Mouse (Mus musculus): ENCODE measurements around the gene Adamts20. TPM values are rescaled to one million over a fixed set of nuclear protein-coding genes. Genes with fewer than 3 reads are reported as not detected.

The Adamts20 gene
- polyA plus RNA-seq, 1 experiment from 2014 or later, result 2.4 TPM

- Histone ChIP-seq H3K27ac (ENCODE audit: low read length) (no peak overlapping the region), H3K9me3 (ENCODE audit: low read length) (no peaks in the 10 kb centered on the region), H3K9ac (replicated peaks; ENCODE audit: low read length) (no peak overlapping the region), H3K4me2 (replicated peaks; ENCODE audit: low read depth, low read length) (no peak overlapping the region), H3K36me3 (ENCODE audit: insufficient read depth, low read length) (no peaks in the 10 kb centered on the region), H3K27me3 (ENCODE audit: insufficient read depth, low read length) (no peaks in the 10 kb centered on the region), H3K4me3 (ENCODE audit: low read length) (no peak overlapping the region), H3K4me1 (ENCODE audit: insufficient read depth, low read length) (peaks cover 12% of the 10 kb centered on the region; the same call in 1 of the 2 replicates)
- no peak for ATAC-seq (ENCODE audit: low FRiP score, low TSS enrichment)
- WGBS, result 64% methylated on average over 8 of the region's 8 CpGs
Measured at GRCm38 (mm10) chr15:94263866-94264496, 201.2 kb downstream of the Adamts20 start.

GRCm38 (mm10) chr15:94263241-94263640 is 202.0 kb downstream of the Adamts20 start:
- no peak overlapping the region for H3K9ac ChIP-seq (replicated peaks; ENCODE audit: low read length)
- peaks cover 12% of the 10 kb centered on the region; the same call in 1 of the 2 replicates for H3K4me1 ChIP-seq (ENCODE audit: insufficient read depth, low read length)
- H3K27me3 ChIP-seq (ENCODE audit: insufficient read depth, low read length), result no peaks in the 10 kb centered on the region
- H3K9me3 ChIP-seq (ENCODE audit: low read length), result no peaks in the 10 kb centered on the region
- ATAC-seq (ENCODE audit: low FRiP score, low TSS enrichment), result peak; percentile 73; the same call in 1 of the 2 replicates
- no peak overlapping the region for H3K4me2 ChIP-seq (replicated peaks; ENCODE audit: low read depth, low read length)
- H3K36me3 ChIP-seq (ENCODE audit: insufficient read depth, low read length), result no peaks in the 10 kb centered on the region
- no peak overlapping the region for H3K4me3 ChIP-seq (ENCODE audit: low read length)
- 30% methylated on average over 10 of the region's 10 CpGs for WGBS
- H3K27ac ChIP-seq (ENCODE audit: low read length), result no peak overlapping the region

GRCm38 (mm10) chr15:94259497-94259896 is 205.7 kb downstream of the Adamts20 start:
- H3K9me3 ChIP-seq (ENCODE audit: low read length), result no peaks in the 10 kb centered on the region
- H3K4me2 ChIP-seq (replicated peaks; ENCODE audit: low read depth, low read length), result no peak overlapping the region
- no peak overlapping the region for H3K9ac ChIP-seq (replicated peaks; ENCODE audit: low read length)
- 96% methylated on average over 4 of the region's 4 CpGs for WGBS
- H3K4me3 ChIP-seq (ENCODE audit: low read length), result no peak overlapping the region
- H3K4me1 ChIP-seq (ENCODE audit: insufficient read depth, low read length), result peaks cover 12% of the 10 kb centered on the region; the same call in 1 of the 2 replicates
- no peak for ATAC-seq (ENCODE audit: low FRiP score, low TSS enrichment)
- H3K36me3 ChIP-seq (ENCODE audit: insufficient read depth, low read length), result no peaks in the 10 kb centered on the region
- H3K27me3 ChIP-seq (ENCODE audit: insufficient read depth, low read length), result no peaks in the 10 kb centered on the region
- no peak overlapping the region for H3K27ac ChIP-seq (ENCODE audit: low read length)

DNA sequence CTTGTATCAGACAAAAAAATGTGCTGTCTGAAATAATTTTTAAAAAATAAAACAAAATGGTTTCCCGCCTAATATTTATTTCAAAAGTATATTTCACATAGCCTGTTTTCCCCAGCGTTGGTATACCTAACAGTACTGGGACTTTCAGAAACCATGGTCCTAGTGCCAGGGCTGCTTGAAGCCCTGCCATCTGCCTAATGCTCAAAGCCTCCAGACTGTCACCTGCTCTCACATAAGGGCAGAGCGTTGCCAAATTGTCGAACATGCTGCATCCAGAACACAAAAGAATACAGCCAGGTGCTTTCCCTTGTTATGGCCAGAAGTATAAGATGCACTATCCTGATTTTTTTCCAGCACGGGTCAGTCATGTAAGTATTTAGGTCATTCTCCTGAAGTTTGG is 209.7 kb downstream of the Adamts20 start:
- Histone ChIP-seq H3K36me3 (ENCODE audit: insufficient read depth, low read length) (no peaks in the 10 kb centered on the region), H3K4me2 (replicated peaks; ENCODE audit: low read depth, low read length) (no peak overlapping the region), H3K4me3 (ENCODE audit: low read length) (no peak overlapping the region), H3K4me1 (ENCODE audit: insufficient read depth, low read length) (no peaks in the 10 kb centered on the region), H3K27me3 (ENCODE audit: insufficient read depth, low read length) (no peaks in the 10 kb centered on the region), H3K9me3 (ENCODE audit: low read length) (no peaks in the 10 kb centered on the region), H3K9ac (replicated peaks; ENCODE audit: low read length) (no peak overlapping the region), H3K27ac (ENCODE audit: low read length) (no peak overlapping the region)
- ATAC-seq (ENCODE audit: low FRiP score, low TSS enrichment), result no peak
- WGBS, result 94% methylated on average over 5 of the region's 5 CpGs

- Histone ChIP-seq H3K4me2 (replicated peaks; ENCODE audit: low read depth, low read length) (no peak overlapping the region), H3K36me3 (ENCODE audit: insufficient read depth, low read length) (no peaks in the 10 kb centered on the region), H3K27ac (ENCODE audit: low read length) (no peak overlapping the region), H3K9me3 (ENCODE audit: low read length) (no peaks in the 10 kb centered on the region), H3K27me3 (ENCODE audit: insufficient read depth, low read length) (no peaks in the 10 kb centered on the region), H3K9ac (replicated peaks; ENCODE audit: low read length) (no peak overlapping the region), H3K4me1 (ENCODE audit: insufficient read depth, low read length) (no peaks in the 10 kb centered on the region), H3K4me3 (ENCODE audit: low read length) (no peak overlapping the region)
- 73% methylated on average over 3 of the region's 3 CpGs for WGBS
- no peak for ATAC-seq (ENCODE audit: low FRiP score, low TSS enrichment)
Measured at GRCm38 (mm10) chr15:94254861-94255516, 210.2 kb downstream of the Adamts20 start.

DNA sequence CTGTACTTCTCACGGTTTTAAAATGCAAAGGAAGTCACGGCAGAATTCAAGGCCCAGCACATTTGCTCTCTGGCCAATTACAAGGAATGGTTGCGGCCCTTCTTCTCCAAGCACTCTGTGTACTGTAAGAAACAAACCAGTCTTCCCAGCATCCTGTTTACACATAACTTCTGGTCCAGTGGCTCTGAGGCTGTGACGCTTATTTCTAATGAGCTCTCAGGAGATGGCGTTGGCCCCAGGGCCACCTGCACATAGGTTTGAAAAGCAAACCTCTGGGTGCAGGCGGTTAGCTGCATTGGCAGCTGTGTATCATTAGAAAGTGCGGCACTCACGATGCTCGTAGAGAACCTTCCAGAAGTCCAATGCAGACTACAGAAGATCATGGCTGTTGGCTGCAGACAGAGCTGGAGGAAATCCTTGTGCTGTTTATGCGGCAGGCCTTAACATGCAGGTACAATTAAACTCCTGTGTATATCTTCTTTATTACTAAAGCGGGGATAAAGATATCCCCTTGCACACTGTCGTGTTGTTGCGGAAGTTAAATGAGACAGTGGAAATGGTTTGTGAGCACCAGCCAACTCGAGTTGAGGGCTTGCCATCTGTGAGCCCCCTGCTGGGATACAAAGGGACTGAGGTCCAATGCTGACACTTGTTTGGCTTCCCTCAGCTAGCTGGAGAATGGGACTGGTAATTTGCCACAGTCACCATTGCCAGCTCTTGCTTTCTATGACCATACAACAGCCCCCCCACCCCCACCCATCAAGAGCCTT is 210.9 kb downstream of the Adamts20 start:
- Histone ChIP-seq H3K4me2 (replicated peaks; ENCODE audit: low read depth, low read length) (no peak overlapping the region), H3K9ac (replicated peaks; ENCODE audit: low read length) (no peak overlapping the region), H3K9me3 (ENCODE audit: low read length) (no peaks in the 10 kb centered on the region), H3K27ac (ENCODE audit: low read length) (no peak overlapping the region), H3K36me3 (ENCODE audit: insufficient read depth, low read length) (no peaks in the 10 kb centered on the region), H3K4me1 (ENCODE audit: insufficient read depth, low read length) (no peaks in the 10 kb centered on the region), H3K27me3 (ENCODE audit: insufficient read depth, low read length) (no peaks in the 10 kb centered on the region), H3K4me3 (ENCODE audit: low read length) (no peak overlapping the region)
- no peak for ATAC-seq (ENCODE audit: low FRiP score, low TSS enrichment)
- WGBS, result 78% methylated on average over 14 of the region's 14 CpGs

DNA sequence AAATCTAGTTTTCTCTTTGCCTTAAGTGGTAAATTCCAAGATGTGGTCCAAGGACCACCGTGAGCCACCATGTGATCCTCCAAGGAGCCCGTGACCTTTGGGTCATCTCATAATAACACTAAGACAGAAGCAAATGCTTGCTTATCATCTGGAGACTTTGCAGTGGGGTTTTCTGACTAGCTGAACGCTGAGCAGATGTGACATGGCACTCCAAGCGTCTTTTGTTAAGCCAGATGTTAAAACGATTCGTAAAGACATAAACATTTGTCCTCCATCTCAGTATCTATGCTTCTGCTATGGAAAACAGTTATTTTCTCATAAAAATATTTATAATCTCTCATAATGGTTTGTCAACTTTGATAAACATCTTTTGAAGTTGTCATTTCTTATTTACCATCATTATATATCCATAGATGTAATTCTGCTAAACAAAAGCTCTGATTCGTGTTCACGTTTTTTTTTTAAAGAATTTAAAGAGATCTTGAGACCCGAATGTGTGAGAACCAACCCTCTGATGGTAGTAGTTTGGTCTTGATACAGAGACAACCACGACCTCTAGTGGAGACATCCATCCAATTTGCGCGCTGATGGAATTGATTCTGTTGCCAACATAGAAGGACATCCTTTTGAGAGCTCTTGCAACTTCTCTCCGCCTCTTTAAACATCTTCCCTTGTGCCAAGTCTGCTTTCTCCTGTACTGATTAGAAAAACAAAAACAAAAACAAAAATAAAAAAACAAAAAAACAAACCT is 212.1 kb downstream of the Adamts20 start:
- Histone ChIP-seq H3K36me3 (ENCODE audit: insufficient read depth, low read length) (no peaks in the 10 kb centered on the region), H3K27ac (ENCODE audit: low read length) (no peak overlapping the region), H3K4me1 (ENCODE audit: insufficient read depth, low read length) (no peaks in the 10 kb centered on the region), H3K4me2 (replicated peaks; ENCODE audit: low read depth, low read length) (no peak overlapping the region), H3K9ac (replicated peaks; ENCODE audit: low read length) (no peak overlapping the region), H3K27me3 (ENCODE audit: insufficient read depth, low read length) (no peaks in the 10 kb centered on the region), H3K4me3 (ENCODE audit: low read length) (no peak overlapping the region), H3K9me3 (ENCODE audit: low read length) (no peaks in the 10 kb centered on the region)
- 62% methylated on average over 13 of the region's 13 CpGs for WGBS
- no peak for ATAC-seq (ENCODE audit: low FRiP score, low TSS enrichment)

DNA sequence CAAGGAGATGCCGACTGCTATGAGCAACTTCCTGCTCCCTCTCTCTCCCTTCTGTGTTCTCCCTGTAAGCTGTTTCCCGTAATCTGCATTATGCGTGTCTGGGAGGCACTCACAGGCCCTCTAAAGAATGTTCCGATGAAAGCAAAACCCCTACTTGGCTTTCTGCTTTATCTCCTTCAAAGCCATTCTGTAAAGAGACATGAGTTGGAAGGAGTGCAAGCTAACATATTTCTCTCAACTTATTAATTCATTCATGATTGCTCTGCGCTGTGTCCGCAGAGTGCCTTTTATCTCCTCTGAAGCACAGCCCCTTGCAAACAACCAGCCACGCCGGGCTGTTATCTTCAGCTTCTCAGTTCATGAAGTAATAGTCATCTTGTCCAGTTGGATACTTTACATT is 215.5 kb downstream of the Adamts20 start:
- WGBS, result 72% methylated on average over 8 of the region's 8 CpGs
- no peak overlapping the region for H3K4me2 ChIP-seq (replicated peaks; ENCODE audit: low read depth, low read length)
- H3K27me3 ChIP-seq (ENCODE audit: insufficient read depth, low read length), result no peaks in the 10 kb centered on the region

DNA sequence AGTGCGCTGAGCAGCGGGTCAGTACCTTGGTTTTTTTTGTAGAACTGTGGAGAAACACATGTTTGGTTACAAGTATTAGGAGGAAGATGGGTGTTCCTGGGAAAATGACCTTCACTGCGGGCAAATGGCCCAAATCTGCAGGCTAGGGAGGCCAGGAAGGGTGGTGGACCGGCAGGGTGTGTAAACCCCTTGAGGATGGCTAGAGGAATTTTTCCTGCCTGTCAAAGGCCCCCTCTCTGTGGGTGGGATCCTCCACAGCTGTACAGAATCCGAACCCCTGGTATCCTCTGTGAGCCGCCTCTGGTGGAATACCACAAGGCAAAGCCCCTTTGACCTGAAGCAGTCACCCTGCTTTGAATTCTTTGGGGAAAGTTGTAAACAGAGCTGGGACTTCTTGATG is 216.8 kb downstream of the Adamts20 start:
- 50% methylated on average over 6 of the region's 6 CpGs for WGBS
- Histone ChIP-seq H3K4me2 (replicated peaks; ENCODE audit: low read depth, low read length) (no peak overlapping the region), H3K4me1 (ENCODE audit: insufficient read depth, low read length) (peaks cover 4% of the 10 kb centered on the region; the same call in 1 of the 2 replicates), H3K9me3 (ENCODE audit: low read length) (no peaks in the 10 kb centered on the region), H3K36me3 (ENCODE audit: insufficient read depth, low read length) (no peaks in the 10 kb centered on the region), H3K9ac (replicated peaks; ENCODE audit: low read length) (no peak overlapping the region), H3K27me3 (ENCODE audit: insufficient read depth, low read length) (no peaks in the 10 kb centered on the region), H3K27ac (ENCODE audit: low read length) (peak overlapping the region; percentile 58; the same call in 1 of the 2 replicates), H3K4me3 (ENCODE audit: low read length) (no peak overlapping the region)
- ATAC-seq (ENCODE audit: low FRiP score, low TSS enrichment), result peak; percentile 76; the same call in 1 of the 2 replicates

More for the DNA sequence above, 215.5 kb downstream of the Adamts20 start:
- Histone ChIP-seq H3K9ac (replicated peaks; ENCODE audit: low read length) (no peak overlapping the region), H3K9me3 (ENCODE audit: low read length) (no peaks in the 10 kb centered on the region), H3K36me3 (ENCODE audit: insufficient read depth, low read length) (no peaks in the 10 kb centered on the region), H3K27ac (ENCODE audit: low read length) (peak overlapping the region; percentile 70), H3K4me3 (ENCODE audit: low read length) (no peak overlapping the region), H3K4me1 (ENCODE audit: insufficient read depth, low read length) (peaks cover 4% of the 10 kb centered on the region; the same call in 1 of the 2 replicates)
- peak; percentile 52; the same call in 1 of the 2 replicates for ATAC-seq (ENCODE audit: low FRiP score, low TSS enrichment)

Data from kidney, embryonic 16.5 days (tissue).